Mouse (Mus musculus) megakaryocyte progenitor cell, adult 5-6 weeks (primary cell): ENCODE results near the gene Zfp280d. TPM values are rescaled to one million over a fixed set of nuclear protein-coding genes. Genes with fewer than 3 reads are reported as not detected.
A peak's percentile ranks its signal among the peaks of the same experiment; 100 is the strongest.

ENCODE experiments used
- ATAC-seq: replicated peaks from 2 replicates; pipeline ENCODE4 v1.8.0; 2016; ENCODE audit warnings: mild to moderate bottlenecking, moderate TSS enrichment, inconsistent platforms; ENCODE audit not compliant: poor library complexity
- total RNA-seq, 2 experiments: library from RNA; stranded (forward) in 1 of 2; stranded (reverse) in 1 of 2; fragments of 157-497, 149-512 nt in 1 of 2; fragments of 200-1000 nt in 1 of 2; gene quantifications; 2 replicates each; pipeline versions ENCODE4 v1.2.3 to v1.2.4; 2015 to 2017

The Zfp280d gene
- 82.2 and 101 TPM in 2 replicates for total RNA-seq (2015)
- 40.6 and 59.9 TPM in 2 replicates for total RNA-seq (2017)

DNA sequence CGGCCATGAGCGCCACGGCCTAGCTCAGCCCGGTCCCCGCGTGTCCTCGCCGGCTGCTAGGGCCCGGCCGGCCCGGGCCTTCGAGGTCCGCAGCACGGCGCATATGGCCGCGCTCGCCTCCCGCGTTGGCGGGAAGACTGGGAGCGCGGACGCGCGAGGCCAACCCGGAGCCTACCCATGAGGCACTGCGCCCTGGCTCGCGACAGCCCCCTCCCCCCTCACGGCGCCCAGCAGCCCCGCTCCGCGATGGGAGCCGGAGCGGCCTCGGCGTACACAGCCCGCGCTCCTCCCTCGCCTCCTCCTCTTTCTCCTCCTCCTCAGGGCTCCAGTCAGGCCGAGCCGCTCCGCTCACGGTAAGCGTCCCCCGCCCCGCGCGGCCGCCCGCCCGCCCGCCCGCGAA, at the start of gene Zfp280d:
TSS of gene Zfp280d (plus strand) at position 184 of the 400 bp plus-strand sequence.
- ATAC-seq, result peak; percentile 97

DNA sequence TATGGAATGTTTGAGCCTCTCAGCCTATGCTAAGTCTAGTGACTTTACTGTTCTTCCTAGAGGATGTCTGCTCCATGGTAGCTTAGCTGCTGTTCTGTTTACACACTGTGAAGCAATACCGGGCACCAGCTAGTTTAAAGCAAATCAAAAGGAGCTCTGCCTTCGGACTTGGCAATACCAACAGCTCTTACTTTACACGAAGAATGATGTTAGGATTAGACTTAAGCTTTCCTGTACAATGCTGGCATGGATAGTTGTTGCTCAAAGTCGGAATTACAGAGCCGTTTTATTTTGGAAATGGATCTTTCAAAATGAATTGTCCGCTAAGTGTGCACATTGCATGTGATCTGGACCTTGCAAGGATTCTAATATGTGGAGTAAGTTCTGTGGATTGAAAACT, 48.1 kb upstream of the Zfp280d start:
- ATAC-seq, result no peak

DNA sequence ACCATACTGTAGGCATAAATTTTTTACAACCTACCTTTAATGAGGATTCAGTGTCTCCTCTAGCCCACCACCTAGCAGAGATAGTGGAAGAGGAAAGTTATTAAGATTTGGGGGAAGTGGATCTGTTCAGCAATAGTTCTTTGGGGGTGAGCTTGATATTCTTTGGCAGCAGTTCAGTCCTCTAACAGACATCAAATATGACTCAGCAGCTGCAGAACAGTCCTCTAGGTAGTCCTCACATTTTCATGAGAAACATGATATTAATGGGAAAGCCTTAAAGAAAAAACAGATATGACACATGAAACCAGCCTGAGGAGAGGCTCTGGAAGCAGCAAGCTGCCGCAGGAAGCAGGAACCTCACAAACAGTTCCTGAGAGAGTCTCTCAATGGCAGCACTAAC, 22.0 kb upstream of the Zfp280d start:
- no peak for ATAC-seq

DNA sequence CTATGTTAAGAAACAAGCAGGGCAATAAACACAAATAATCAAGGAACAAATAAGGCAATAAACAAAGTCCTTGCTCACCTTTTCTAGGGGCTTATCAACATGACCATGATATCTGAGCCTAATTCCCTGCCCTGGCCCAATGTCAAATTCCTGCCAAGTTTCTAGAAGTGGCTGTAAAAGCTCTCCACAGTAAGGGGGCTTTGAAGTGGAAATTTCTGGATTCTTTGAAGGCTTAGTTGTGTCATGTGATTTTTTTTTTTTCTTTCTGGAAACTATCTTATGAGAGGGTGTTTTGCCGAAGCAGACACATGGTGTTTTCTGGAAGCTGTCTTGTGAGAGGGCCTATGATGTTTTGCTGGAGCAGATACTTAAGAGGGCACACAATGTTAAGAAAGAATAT, 19.4 kb upstream of the Zfp280d start:
- ATAC-seq, result no peak

DNA sequence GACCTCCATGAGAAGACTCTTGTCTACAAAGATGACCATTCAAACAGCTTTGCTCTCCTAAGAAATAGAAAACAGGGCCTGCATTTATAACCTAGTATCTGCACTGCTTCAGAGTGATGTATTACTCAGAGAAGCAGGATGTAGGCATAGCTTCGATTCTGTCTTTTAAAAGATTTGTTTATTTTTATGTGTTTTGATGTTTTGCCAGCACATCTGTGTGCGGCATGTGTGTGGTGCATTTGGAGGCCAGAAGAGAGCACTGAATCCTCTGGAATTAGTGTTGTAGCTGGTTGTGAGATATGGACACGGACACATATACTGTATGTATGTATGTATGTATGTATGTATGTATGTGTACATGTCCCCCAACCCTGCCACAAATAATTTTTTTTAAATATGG, 18.0 kb upstream of the Zfp280d start:
- no peak for ATAC-seq

DNA sequence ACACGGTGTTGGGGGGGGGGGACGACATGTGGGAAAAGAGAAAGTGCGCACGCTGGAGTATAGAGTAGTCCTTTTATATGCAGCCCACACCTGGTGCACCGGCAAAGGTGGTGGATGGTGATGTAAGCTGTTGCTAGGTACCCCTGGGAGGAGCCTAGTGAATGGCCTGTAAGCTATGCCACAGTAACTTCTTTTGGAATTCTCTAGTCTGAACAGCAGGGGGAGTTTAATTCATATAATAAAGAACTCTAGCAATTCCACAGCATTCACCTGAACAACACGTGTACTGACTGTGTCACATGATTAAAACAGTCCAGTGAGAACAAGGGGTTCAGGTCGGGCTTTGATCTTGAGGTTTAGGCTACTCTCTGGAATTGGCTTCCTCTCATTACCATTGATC, 14.3 kb upstream of the Zfp280d start:
- ATAC-seq, result peak; percentile 88

DNA sequence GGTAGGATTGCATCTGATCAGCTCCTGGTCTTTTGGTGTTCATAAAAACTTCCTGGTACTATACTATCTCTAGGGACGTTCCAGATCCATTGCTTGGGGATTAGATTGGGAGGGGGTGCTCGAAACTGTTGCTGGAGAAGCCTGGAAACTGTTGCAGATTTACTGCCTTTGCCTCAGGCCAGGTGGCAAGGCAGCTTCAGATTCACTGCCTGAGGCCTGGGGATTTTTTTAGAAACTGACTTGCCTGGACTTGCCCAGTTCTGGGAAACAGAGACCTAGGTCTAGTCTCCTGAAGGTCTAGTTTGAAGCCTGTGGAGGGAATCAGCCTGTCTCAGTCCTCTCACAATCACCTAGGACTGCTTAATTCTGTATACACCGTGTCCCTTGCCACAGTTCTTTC, 9.8 kb upstream of the Zfp280d start:
- no peak for ATAC-seq

DNA sequence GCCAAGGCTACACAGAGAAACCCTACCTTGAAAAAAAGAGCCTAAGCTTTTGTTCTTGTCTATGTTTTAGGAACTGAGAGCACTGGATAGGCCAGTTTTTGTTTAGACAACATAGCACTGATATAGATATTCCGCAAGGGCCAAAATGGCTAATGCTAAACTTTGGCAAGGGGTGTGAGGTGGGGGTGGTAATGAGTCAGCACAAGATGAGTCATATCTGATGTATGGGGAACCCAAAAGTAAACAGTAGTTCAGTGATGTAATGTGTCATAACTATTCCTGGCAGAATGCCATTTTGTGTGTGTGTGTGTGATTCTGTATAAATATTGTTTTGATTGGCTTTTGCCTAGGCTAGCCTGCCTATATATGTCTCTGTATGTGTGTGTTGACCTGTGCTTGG, 4.5 kb upstream of the Zfp280d start:
- no peak for ATAC-seq

DNA sequence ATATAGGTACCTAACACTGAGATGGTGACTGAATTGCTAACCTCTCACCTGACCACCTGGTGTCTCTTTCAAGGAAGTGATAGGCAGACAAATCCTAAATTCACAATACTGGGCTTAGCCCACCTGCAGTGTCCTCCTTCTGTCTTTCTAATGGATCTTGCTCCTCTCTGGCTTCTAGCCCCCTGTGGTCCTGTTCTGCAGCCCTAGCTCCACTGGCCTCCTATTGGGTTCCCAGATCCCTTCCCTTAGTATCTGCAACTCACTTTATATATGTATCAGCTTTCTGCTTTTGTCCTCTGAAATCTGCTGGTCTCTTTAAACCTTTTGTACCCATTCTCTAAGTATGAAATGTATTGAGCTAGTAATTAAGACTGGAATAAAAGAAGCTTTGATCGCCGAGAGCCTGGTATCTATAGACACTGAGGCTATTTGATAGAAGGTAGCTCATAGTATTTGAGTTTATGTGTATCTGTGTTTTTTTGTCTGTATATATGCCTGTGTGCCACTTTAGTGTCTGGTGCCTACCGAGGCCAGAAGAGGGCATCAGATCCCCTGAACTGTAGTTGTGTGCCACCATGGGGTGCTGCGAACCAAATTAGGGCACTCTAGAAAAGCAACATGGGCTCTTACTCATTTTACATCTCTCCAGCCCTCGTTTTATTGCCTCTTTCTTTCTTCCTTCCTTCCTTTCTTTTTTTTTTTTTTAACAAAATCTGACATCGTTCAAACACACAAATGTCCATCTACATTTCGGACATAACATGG, 832 bp upstream of the Zfp280d start:
- ATAC-seq, result no peak

DNA sequence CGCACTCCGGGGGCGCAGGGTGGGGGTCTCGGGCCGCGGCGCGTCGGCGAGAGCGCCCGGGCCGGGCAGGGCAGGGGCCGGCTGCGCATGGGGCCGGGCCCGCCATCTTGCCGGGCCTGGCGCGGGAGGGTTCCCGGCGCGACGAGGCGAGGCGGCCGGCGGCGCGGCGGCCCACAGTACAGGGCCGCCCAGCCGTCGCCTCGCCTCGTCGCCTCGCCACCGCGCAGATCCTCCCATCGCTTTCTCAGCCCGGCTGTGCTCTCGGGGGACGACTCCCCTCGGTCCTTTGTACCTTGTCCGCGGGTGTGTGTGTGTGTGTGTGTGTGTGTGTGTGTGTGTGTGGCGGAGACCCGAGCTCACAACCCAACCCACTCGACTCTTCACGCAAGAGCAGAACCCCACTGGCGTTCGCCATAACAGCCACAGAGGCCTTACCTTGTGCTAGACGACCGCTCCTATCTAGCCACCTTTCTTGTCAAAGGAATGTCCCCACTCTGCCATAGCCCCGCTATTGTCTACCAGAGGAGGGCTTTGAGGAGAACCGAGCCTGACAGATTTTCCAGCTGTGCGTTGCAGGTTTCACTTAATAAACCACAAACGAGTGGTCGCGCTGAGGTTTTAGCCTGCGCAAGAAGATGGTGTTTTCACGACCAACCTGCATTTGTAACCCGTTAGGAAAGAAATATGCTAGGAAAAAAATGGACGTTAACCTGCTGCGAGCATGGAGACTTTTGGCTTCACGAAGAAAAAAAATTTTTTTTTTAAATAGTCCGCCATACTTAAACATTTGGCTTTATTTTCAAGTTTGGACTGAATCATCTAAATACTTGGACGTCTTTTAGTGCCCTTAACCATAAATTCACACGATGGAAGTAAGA, 680 bp downstream of the Zfp280d start:
- ATAC-seq, result peak; percentile 45

DNA sequence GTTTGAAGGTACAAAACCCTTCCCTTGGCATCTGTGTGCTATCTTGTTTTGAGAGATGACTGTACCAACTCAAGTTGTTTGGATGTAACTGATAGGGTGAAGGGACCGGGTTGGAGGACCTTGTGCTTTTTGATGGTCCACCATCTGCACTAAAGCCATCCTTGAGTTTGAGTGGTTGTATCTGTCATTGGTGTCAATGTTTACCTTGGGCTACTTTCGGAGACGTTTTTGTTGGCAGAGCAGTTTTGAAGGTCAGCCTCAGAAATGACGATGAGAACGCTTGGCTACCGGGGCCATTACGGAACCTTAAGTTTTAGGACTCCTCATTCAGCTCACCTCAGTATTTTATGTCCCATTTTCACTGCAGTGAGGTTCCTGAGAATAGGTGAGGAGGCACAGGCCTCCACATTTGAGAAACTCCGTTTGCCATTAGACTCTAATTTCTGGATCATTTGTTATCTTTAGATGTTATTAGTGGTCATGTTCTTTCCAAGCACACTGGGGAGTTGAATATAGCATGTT, 1.4 kb downstream of the Zfp280d start:
- no peak for ATAC-seq

DNA sequence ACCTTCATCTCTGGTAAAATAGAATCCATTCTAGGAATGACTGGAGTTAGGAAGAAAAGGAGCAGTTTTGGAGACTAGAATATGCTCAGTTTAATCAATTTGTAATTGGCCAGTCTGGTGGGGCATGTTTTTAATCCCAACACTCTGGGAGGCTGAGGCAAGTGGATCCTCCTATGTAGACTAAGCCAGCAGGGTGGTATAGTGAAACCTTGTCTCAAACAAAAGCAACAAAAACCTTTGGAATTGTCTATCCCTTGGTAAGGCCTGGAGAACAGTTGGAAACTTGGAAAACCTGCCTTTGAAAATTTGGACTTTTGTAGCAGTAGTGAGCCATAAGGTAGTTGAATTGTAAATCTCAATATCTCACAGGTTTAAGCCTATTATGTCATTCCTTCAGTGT, 2.3 kb downstream of the Zfp280d start:
- ATAC-seq, result no peak

DNA sequence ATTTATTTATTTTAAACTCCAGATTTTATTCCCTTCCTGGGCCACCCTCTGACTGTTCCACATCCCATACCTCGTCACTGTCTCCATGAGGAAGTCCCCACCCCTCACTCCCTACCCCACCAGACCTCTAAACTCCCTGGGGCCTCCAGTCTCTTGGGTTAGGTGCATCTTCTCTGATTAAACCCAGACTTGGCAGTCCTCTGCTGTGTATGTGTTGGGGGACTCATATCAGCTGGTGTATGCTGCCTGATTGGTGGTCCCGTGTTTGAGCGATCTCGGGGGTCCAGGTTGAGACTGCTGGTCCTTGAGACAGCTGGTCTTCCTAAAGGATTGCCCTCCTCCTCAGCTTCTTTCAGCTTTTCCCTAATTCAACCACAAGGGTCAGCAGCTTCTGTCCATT, 5.3 kb downstream of the Zfp280d start:
- no peak for ATAC-seq

DNA sequence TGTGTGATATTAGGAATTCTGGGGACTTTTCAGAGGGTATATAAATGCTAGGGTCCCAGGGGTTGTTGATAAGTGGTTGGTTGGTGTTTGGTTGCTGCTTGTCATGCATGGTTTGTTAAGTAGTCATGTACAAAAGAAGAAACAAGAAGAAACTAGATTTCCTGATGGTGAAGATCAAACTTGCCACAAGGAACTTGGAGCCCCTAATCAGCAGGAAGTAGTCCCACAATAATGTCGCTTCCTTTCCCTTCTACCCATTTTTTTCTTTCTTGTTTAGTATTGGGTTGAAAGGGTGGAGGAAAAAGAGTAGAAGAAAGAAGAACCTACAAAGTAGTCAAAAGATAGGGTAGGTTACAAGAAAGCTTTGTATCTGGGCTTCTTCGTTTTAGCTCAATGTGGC, 13.0 kb downstream of the Zfp280d start:
- no peak for ATAC-seq

DNA sequence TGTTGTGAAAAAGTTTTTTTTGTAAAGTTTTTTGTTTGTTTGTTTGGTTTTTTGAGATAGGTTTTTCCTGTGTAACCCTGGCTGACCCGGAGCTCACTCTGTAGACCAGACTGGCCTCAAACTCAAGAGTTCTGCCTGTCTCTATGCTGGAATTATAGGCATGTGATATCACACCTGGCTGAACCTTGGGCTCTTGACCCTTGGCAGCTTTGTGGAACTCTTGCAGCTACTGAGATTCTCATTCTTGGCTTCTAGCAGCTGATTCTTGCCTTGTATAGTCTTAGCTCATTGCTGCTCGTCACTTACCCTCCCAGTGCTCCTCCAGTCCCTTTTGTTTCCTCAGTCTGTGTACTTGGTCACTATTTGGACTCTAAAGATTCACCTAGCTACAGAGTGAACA, 13.6 kb downstream of the Zfp280d start:
- no peak for ATAC-seq

DNA sequence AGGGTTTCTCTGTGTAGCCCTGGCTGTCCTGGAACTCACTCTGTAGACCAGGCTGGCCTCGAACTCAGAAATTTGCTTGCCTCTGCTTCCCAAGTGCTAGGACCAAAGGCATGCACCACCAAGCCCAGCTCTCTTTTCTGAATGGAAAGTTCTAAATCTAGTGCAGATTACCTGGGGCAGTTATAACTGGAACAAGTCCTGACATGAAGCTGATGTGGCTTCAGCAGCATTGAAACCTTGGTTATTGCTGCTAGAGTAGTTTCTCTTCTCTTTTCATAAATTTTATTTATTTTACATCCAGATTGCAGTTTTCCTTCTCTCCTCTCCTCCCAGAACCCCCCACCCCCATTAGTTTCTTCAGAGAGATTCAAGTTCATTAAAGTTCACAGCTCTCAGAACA, 14.4 kb downstream of the Zfp280d start:
- no peak for ATAC-seq

DNA sequence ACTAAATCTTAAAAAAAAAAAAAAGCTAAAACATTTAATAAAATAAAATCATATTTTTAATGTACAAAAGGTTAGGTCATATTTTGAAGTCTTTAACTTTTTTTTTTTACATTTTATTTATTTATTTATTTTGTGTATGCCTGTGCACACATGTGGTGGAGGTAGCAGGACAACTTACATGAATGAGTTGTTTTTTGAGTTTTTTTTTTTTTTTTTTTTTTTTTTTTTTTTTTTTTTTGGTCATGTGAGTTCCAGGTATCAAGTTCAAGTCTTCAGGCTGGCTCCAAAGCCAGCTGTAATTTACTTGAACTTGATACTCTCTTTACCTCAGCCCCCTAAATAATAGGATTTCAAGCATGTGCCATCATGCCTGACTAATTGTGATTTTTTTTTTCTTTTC, 19.4 kb downstream of the Zfp280d start:
- ATAC-seq, result no peak

DNA sequence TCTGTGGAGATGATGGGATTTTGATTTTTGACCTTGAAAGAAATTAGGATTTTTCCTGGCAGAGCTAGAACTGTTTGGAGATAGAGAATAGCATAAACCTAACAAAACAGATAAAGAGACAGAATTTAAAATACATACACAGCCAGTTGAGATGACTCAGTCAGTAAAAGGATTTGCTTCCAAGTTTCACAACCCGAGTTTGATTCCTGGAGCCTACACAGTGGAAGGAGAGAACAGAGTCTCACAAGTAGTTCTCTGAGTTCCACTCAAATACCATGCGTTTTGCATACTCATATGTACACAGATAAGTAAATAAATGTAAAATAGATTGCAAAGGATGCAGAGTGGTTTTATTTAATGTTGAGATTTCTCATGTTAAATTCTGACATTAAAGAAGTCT, 35.1 kb downstream of the Zfp280d start:
- ATAC-seq, result no peak

DNA sequence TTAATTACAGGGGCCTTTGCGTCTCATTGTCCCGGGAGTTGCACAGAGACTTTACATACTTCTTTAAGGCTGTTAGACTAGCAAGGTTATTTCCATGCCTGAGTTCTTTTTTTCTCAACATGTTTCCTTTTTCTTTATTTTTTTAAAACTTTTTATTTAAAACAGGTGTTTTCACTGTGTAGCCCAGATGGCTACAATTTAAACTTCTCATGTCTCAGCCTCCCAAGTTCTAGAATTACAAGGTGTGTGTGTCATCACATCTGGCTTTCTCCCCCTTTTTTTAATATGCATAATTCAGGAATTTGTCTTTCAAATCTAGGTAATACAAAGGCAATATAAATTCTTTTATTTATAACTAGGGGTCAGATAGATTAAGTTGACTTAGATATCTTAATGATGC, 58.6 kb downstream of the Zfp280d start:
- no peak for ATAC-seq

DNA sequence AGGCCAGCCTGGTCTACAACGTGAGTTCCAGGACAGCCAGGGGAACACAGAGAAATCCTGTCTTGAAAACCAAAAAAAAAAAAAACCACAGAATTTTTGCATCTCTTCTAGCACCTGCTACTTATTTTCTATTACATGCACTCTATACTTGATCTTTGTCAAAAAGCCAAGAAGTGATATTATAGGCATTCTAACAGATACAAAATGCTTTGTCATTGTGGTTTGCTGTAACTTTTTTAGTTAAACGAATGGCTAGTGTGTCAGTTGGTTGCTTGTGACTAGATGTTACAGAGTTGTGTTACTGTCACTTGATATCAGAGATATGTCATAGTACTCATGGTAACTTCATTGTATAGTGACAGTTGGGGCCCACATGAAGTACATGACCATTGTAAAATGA, 61.4 kb downstream of the Zfp280d start:
- peak; percentile 92 for ATAC-seq

DNA sequence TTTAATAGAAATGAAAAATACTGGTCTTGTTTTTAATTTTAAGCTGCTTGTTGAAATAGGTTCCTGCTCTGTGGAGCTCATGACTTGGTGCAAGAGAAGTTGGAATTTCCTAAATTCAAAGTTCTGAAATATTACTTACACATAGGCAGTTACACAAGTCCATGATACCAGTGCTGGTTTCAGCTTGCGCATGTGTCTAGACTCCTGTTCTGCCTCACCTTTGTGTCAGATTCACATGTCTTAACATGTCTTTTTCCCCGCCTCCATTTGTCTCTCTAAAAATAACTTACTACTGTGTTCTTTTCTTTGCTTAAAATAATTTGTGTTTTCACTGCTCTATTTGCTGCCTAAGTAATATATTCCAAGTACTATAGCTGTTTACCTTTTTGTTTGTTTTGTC, 64.5 kb downstream of the Zfp280d start:
- no peak for ATAC-seq

DNA sequence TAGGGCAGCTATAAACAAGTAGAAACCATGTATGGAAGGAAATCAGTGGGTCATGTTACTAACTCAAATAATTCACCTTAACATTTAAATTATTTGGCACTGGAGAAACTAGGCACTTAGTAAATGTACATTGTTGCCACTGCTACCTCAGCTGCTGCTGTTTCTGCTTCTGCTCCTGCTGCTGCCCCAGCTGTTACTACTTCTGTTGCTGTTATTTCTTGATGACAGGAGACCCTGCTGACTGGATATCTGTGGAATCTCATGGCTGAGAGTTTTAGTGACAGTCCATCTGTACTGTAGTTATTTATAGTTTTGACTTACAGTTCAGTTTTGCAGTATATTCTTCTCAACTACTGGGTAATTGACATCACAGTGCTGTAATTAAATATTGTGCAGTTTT, 69.2 kb downstream of the Zfp280d start:
- ATAC-seq, result no peak
